Comparison of ENCODE assay signal across 9 mouse cellular contexts in genomic region chr11:54439691-54440029, GRCm38 (mm10). TPM values are rescaled to one million over a fixed set of nuclear protein-coding genes. Genes with fewer than 3 reads are reported as not detected.
DNase-seq lines count a peak whose midpoint lies in the region; ATAC-seq lines count a peak whose summit lies in the region.
"Had no signal": no experiment of that assay in that cellular context is flagged by ENCODE, and none has a peak within 500 bp of the region (broad histone marks: within the 10 kb centered on the region; RNA-seq: fewer than 3 reads in every experiment).

No protein-coding gene starts in this region.

- H3K9ac ChIP-seq in kidney, embryonic 15.5 days, result no peak overlapping the region
- peak overlapping the region; percentile 87; the same call in 1 of the 2 replicates for H3K9ac ChIP-seq in hindbrain, embryonic 14.5 days
- no peak overlapping the region for H3K9ac ChIP-seq in midbrain, embryonic 13.5 days (replicated peaks)

- no peak overlapping the region for H3K27ac ChIP-seq in kidney, embryonic 15.5 days
- no peak overlapping the region for H3K27ac ChIP-seq in hindbrain, embryonic 14.5 days
- no peak overlapping the region for H3K27ac ChIP-seq in midbrain, embryonic 13.5 days

- ATAC-seq in kidney, embryonic 15.5 days (replicated peaks; ENCODE audit: low FRiP score), result no peak
- no peak for ATAC-seq in hindbrain, embryonic 14.5 days (ENCODE audit: low FRiP score)
- no peak for ATAC-seq in midbrain, embryonic 13.5 days
- ATAC-seq: Patski had no signal

- peaks cover 13% of the 10 kb centered on the region; the same call in 1 of the 2 replicates for H3K4me1 ChIP-seq in kidney, embryonic 15.5 days
- H3K4me1 ChIP-seq in hindbrain, embryonic 14.5 days (replicated peaks; ENCODE audit: control insufficient read depth, insufficient read depth, low read length), result peaks cover 18% of the 10 kb centered on the region
- peaks cover 28% of the 10 kb centered on the region for H3K4me1 ChIP-seq in midbrain, embryonic 13.5 days (replicated peaks)

- H3K9me3 ChIP-seq in kidney, embryonic 15.5 days (replicated peaks), result no peaks in the 10 kb centered on the region
- H3K9me3 ChIP-seq in hindbrain, embryonic 14.5 days (ENCODE audit: control insufficient read depth, low read length), result no peaks in the 10 kb centered on the region
- no peaks in the 10 kb centered on the region for H3K9me3 ChIP-seq in midbrain, embryonic 13.5 days

- H3K27me3 ChIP-seq in kidney, embryonic 15.5 days, result no peaks in the 10 kb centered on the region
- H3K27me3 ChIP-seq in hindbrain, embryonic 14.5 days (ENCODE audit: control insufficient read depth, insufficient read depth, low read length), result no peaks in the 10 kb centered on the region
- no peaks in the 10 kb centered on the region for H3K27me3 ChIP-seq in midbrain, embryonic 13.5 days

- WGBS in kidney, embryonic 15.5 days, result 61% methylated on average over 3 of the region's 3 CpGs
- 67% methylated on average over 3 of the region's 3 CpGs for WGBS in hindbrain, embryonic 14.5 days
- 60% methylated on average over 3 of the region's 3 CpGs for WGBS in midbrain, embryonic 13.5 days

- no peak for DNase-seq in kidney, adult 18-20 months
- peak; percentile 18 for DNase-seq in c-Kit-positive CD71-positive TER-119-positive erythroid progenitor cells, embryonic 14.5 days (ENCODE audit: low spot score)
- DNase-seq in hindbrain, embryonic 14.5 days (ENCODE audit: low spot score), result no peak
- DNase-seq in right cerebral cortex, postnatal 4 days, result no peak
- DNase-seq in ovary, postnatal 10 days (ENCODE audit: low spot score), result no peak
- no peak for DNase-seq in spleen, postnatal 36 days (ENCODE audit: low spot score in 2 of 2)

- no peaks in the 10 kb centered on the region for H3K36me3 ChIP-seq in kidney, embryonic 15.5 days
- no peaks in the 10 kb centered on the region for H3K36me3 ChIP-seq in hindbrain, embryonic 14.5 days (replicated peaks; ENCODE audit: control insufficient read depth, insufficient read depth)
- no peaks in the 10 kb centered on the region for H3K36me3 ChIP-seq in midbrain, embryonic 13.5 days

- peak overlapping the region; percentile 96 for H3K4me3 ChIP-seq in kidney, embryonic 15.5 days (replicated peaks)
- H3K4me3 ChIP-seq in hindbrain, embryonic 14.5 days (replicated peaks; ENCODE audit: low read length), result peak overlapping the region; percentile 98
- peak overlapping the region; percentile 95 for H3K4me3 ChIP-seq in midbrain, embryonic 13.5 days (replicated peaks)

- H3K4me2 ChIP-seq in kidney, embryonic 15.5 days, result peak overlapping the region; percentile 63
- H3K4me2 ChIP-seq in hindbrain, embryonic 14.5 days (replicated peaks), result peak overlapping the region; percentile 69
- peak overlapping the region; percentile 74 for H3K4me2 ChIP-seq in midbrain, embryonic 13.5 days (replicated peaks)

RNA-seq across cellular contexts. Expression of gene Fnip1, which starts 1.7 kb away (rescaled TPM):
- polyA plus RNA-seq in kidney, embryonic 15.5 days (2015; fragmentation: Nextera tagmentation; extraction: Ambion mirVana), result 9.5 and 9.8 TPM in 2 replicates
- 14.2 TPM in 2 replicates for polyA plus RNA-seq in hindbrain, embryonic 14.5 days (2014; fragmentation: Nextera tagmentation; extraction: Ambion mirVana)
- 11.8 and 12.4 TPM in 2 replicates for polyA plus RNA-seq in midbrain, embryonic 13.5 days (2015; fragmentation: Nextera tagmentation; extraction: Ambion mirVana)
